Mouse (Mus musculus): ENCODE results near the gene Olfr262. TPM values are rescaled to one million over a fixed set of nuclear protein-coding genes. Genes with fewer than 3 reads are reported as not detected.

Gene Olfr262
- polyA plus RNA-seq (2012; rRNA removed) = not detected in 2 replicates

DNA sequence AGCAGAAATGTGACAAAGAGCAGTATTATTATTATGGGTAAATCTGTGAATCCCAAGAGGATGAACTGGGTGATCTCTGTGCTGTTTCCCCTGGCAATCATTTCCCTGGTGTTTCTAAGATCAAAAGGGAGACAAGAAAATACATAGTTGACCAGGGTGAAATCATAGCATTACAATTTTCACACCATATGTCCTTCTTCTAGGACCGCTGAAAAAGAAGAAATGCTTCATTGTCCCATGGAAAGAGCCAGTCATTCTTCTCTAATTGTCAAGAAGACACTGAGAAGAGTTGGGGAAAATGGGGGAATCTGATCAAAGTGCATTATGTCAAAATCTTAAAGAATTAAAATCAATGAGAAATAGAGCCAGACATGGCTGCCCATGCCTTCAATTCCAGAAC is at the start of gene Olfr262:
Olfr262 (minus strand) TSS at position 101 of the 400 bp plus-strand sequence.

DNA sequence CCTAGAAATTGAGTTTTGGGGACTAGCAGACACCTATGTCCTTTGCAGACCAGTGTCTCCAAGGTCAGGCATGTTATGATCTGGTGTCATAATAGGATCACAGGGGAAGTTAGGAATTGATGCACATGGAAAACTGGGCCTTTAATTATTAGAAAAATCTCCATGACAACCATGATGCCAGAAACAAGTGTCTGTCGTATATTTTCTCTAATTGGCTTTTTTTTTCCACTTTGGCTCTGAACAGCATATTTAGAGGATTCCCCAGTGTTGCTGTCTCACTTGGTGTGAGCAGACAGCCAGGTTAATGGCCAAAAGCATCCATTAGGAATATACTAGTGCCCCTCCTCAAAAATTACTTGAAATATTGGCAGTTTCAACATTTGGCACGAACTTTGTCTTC is 38.1 kb upstream of the Olfr262 start, which contains the start of gene Olfr1434:
Olfr1434 (plus strand) TSS at position 301 of the 400 bp plus-strand sequence.

DNA sequence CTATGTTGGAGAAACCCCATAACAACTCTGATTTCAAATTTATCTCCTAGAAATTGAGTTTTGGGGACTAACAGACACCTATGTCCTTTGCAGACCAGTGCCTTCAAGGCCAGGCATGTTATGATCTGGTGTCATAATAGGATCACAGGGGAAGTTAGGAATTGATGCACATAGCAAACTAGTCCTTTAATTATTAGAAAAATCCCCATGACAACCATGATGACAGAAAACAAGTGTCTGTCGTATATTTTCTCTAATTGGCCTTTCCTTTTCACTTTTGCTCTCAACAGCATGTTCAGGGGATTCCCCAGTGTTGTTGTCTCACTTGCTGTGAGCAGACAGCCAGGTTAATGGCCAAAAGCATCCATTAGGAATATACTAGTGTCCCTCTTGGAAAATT is 19.3 kb upstream of the Olfr262 start, which contains the start of gene Olfr235:
Olfr235 (plus strand) TSS at position 301 of the 400 bp plus-strand sequence.

DNA sequence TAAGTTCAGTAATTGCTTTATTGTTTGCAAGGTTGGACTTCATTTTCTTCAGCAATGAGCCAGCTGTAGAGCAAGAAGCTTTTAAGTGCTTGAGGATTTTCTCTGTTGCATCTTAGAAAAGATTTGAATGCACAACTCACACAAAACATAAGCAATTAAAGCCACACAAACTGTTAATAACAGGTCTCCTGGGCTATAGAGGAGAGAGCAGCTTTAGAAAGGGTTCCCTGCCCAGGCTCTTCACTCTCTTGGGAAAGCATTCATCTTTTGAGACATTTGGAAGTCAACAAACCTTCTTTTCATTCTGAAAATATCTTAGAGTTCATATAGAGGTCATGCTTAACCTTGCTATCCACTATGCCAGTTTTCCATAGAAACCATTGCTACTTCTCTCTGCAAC is 9.0 kb downstream of the Olfr262 start, which contains the start of gene Olfr1432:
Olfr1432 (minus strand) TSS at position 101 of the 400 bp plus-strand sequence.

DNA sequence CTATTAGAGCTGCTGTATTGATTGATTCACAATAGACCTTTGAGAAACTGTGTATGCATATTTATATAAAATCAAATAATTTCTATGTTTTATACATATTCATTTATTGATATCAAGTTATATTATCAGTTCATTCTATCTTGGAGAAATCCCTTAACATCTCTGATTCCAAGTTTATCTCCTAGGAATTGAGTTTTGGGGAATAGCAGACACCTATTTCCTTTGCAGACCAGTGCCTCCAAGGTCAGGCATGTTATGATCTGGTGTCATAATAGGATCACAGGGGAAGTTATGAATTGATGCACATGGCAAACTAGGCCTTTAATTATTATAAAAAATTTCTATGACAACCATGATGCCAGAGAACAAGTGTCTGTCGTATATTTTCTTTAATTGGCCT is 41.1 kb downstream of the Olfr262 start, which contains the start of gene Olfr1431:
Olfr1431 (plus strand) TSS at position 301 of the 400 bp plus-strand sequence.

Other genes starting within 250 kb of the Olfr262 start
- gene Olfr1423, start 200.3 kb downstream of the Olfr262 start, polyA plus RNA-seq (2012; rRNA removed) = not detected in 2 replicates
- 0.14 TPM in 1 of 2 replicates, not detected in the other for gene Olfr1424, start 179.0 kb downstream of the Olfr262 start, polyA plus RNA-seq (2012; rRNA removed)
- gene Olfr1425, start 163.9 kb downstream of the Olfr262 start, polyA plus RNA-seq (2012; rRNA removed) = not detected in 2 replicates
- gene Olfr1426, start 149.6 kb downstream of the Olfr262 start, polyA plus RNA-seq (2012; rRNA removed) = not detected in 2 replicates
- gene Olfr1427, start 138.3 kb downstream of the Olfr262 start, polyA plus RNA-seq (2012; rRNA removed) = not detected in 2 replicates
- gene Olfr1428, start 125.8 kb downstream of the Olfr262 start, polyA plus RNA-seq (2012; rRNA removed) = not detected in 2 replicates
- gene Olfr76, start 118.5 kb downstream of the Olfr262 start, polyA plus RNA-seq (2012; rRNA removed) = not detected in 2 replicates
- not detected in 2 replicates for gene Olfr1555-ps1, start 71.5 kb downstream of the Olfr262 start, polyA plus RNA-seq (2012; rRNA removed)
- not detected in 2 replicates for gene Olfr1431, start 41.0 kb downstream of the Olfr262 start, polyA plus RNA-seq (2012; rRNA removed)
- not detected in 2 replicates for gene Olfr1432, start 9.1 kb downstream of the Olfr262 start, polyA plus RNA-seq (2012; rRNA removed)
- not detected in 2 replicates for gene Olfr235, start 19.4 kb upstream of the Olfr262 start, polyA plus RNA-seq (2012; rRNA removed)
- not detected in 2 replicates for gene Olfr1434, start 38.2 kb upstream of the Olfr262 start, polyA plus RNA-seq (2012; rRNA removed)
- gene Olfr1436, start 57.5 kb upstream of the Olfr262 start, polyA plus RNA-seq (2012; rRNA removed) = not detected in 2 replicates
- not detected in 2 replicates for gene Olfr1437, start 83.4 kb upstream of the Olfr262 start, polyA plus RNA-seq (2012; rRNA removed)
- gene Olfr1438-ps1, start 94.3 kb upstream of the Olfr262 start, polyA plus RNA-seq (2012; rRNA removed) = not detected in 2 replicates
- gene Olfr1440, start 145.6 kb upstream of the Olfr262 start, polyA plus RNA-seq (2012; rRNA removed) = not detected in 2 replicates
- gene Olfr1441, start 175.8 kb upstream of the Olfr262 start, polyA plus RNA-seq (2012; rRNA removed) = not detected in 2 replicates
- gene Pfpl, start 186.2 kb upstream of the Olfr262 start, polyA plus RNA-seq (2012; rRNA removed) = 0.01 TPM in 2 replicates
- gene Mpeg1, start 219.1 kb upstream of the Olfr262 start, polyA plus RNA-seq (2012; rRNA removed) = 2.0 and 2.1 TPM in 2 replicates

Measured in central nervous system, embryonic 18 days (tissue).